Mouse (Mus musculus) myocyte (in vitro differentiated cells): ENCODE results near the gene Midn. TPM values are rescaled to one million over a fixed set of nuclear protein-coding genes. Genes with fewer than 3 reads are reported as not detected.

Experiments used
- H3K27me3 ChIP-seq: one replicate; pipeline ENCODE4 v1.6.1; 2011; ENCODE audit not compliant: control insufficient read depth, insufficient read depth, insufficient read length
- H3K36me3 ChIP-seq: one replicate; pipeline ENCODE4 v1.6.1; 2011; ENCODE audit not compliant: control insufficient read depth, insufficient read depth
- H3K4me2 ChIP-seq: one replicate; pipeline ENCODE4 v1.6.1; 2011; ENCODE audit warnings: low read depth, control low read depth
- H3K4me3 ChIP-seq: one replicate; pipeline ENCODE4 v1.5.1; 2011; ENCODE audit warnings: mild to moderate bottlenecking, control low read depth, moderate library complexity
- H3K79me2 ChIP-seq: one replicate; pipeline ENCODE4 v1.6.1; 2011; ENCODE audit not compliant: control insufficient read depth, insufficient read depth
- H3ac ChIP-seq: one replicate; pipeline ENCODE4 v1.6.1; 2011; ENCODE audit not compliant: control insufficient read depth, insufficient read length
- CEBPB ChIP-seq: IDR thresholded peaks from 2 replicates; pipeline ENCODE4 v1.6.1; 2011; ENCODE audit warnings: mild to moderate bottlenecking, moderate library complexity; ENCODE audit not compliant: poor library complexity, insufficient read depth, severe bottlenecking
- MAX ChIP-seq: IDR thresholded peaks from one replicate; pipeline ENCODE4 v1.6.1; 2011; ENCODE audit warnings: low read depth, mild to moderate bottlenecking, control low read depth
- MYOD1 ChIP-seq, 3 experiments: IDR thresholded peaks; one replicate each; pipeline ENCODE4 v1.6.1; 2011; ENCODE audit warnings: control low read depth in 2 of 3, low read depth in 2 of 3, mild to moderate bottlenecking in 2 of 3, moderate library complexity in 1 of 3; ENCODE audit not compliant: insufficient read length in 2 of 3, control insufficient read depth in 1 of 3
- POLR2AphosphoS2 ChIP-seq: IDR thresholded peaks from one replicate; pipeline ENCODE4 v1.6.1; 2011; ENCODE audit warnings: low read depth, control low read depth; ENCODE audit not compliant: insufficient read length
- REST ChIP-seq: IDR thresholded peaks from one replicate; pipeline ENCODE4 v1.6.1; 2011; ENCODE audit warnings: mild to moderate bottlenecking, control low read depth, moderate library complexity; ENCODE audit not compliant: insufficient read depth, insufficient read length
- SRF ChIP-seq: IDR thresholded peaks from one replicate; pipeline ENCODE4 v1.6.1; 2011; ENCODE audit warnings: low read depth; ENCODE audit not compliant: control insufficient read depth, insufficient read length
- TCF12 ChIP-seq: IDR thresholded peaks from one replicate; pipeline ENCODE4 v1.6.1; 2011; ENCODE audit warnings: mild to moderate bottlenecking, control low read depth; ENCODE audit not compliant: poor library complexity, insufficient read depth, severe bottlenecking
- TCF3 ChIP-seq: IDR thresholded peaks from one replicate; pipeline ENCODE4 v1.6.1; 2011; ENCODE audit warnings: low read depth, control low read depth; ENCODE audit not compliant: insufficient read length
- USF1 ChIP-seq: IDR thresholded peaks from one replicate; pipeline ENCODE4 v1.6.1; 2011; ENCODE audit warnings: low read depth, mild to moderate bottlenecking, control low read depth, moderate library complexity
- polyA plus RNA-seq: library from polyadenylated mRNA; unstranded; fragments of >200 nt; fragmentation: generic; extraction: Trizol; gene quantifications from one replicate; pipeline ENCODE4 v1.2.1, GENCODE M21; 2012; ENCODE audit warnings: missing spikeins

The Midn gene
- polyA plus RNA-seq, 1 experiment: 131 TPM

DNA sequence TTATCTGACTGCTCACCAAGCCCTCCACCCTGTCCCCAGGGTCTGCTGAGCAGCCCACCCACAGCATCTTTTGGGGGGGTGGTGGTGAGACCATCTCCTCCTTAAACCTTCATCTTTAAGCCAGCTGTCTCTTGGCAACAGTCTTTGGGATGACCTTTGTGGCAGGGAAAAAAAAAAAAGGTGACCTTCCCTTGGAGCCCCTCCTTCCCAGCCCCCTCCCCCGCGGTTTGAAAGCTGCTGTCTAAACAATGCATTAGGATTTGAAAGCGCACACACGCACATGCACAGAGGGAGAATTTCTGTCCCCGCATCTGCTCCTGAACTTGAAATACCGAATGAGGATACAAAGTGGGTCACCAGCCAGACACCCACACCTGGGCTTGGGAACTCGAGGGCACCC lies 56.0 kb downstream of the Midn start:
- Histone ChIP-seq H3K27me3 (no peaks in the 10 kb centered on the region), H3K4me3 (no peak overlapping the region), H3ac (no peak overlapping the region), H3K4me2 (no peak overlapping the region), H3K79me2 (no peaks in the 10 kb centered on the region), H3K36me3 (no peaks in the 10 kb centered on the region)
- TF ChIP-seq TCF12 (no peak), CEBPB (no peak), REST (no peak), SRF (no peak)

DNA sequence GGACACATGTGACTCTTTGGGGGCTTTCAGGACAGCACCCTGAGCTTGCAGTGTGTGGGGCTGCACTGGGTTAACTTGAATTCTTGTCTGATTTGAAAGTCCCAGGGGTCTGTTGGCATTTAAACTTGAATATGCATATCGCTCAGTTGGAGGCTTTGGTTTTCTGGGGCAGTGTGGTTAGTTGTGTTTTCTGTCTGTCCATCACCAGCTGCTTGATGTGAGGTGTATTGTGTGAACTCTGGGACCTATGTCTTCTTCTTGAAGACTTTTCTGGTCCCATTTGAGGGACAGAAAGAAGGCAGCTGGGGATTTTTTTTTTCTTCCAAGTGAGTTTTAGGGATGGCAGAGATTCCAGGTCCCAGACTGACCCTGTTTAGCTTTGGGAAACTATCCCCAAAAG lies 59.1 kb downstream of the Midn start:
- no peak overlapping the region for H3K4me3 ChIP-seq
- H3K79me2 ChIP-seq: no peaks in the 10 kb centered on the region
- no peak for TF ChIP-seq REST
- TF ChIP-seq SRF: no peak
- TF ChIP-seq CEBPB: no peak
- no peak for TF ChIP-seq MAX
- TF ChIP-seq POLR2AphosphoS2: no peak
- TF ChIP-seq TCF3: no peak
- TF ChIP-seq TCF12: no peak
- no peak overlapping the region for H3ac ChIP-seq
- no peak overlapping the region for H3K4me2 ChIP-seq
- H3K36me3 ChIP-seq: no peaks in the 10 kb centered on the region
- no peaks in the 10 kb centered on the region for H3K27me3 ChIP-seq

DNA sequence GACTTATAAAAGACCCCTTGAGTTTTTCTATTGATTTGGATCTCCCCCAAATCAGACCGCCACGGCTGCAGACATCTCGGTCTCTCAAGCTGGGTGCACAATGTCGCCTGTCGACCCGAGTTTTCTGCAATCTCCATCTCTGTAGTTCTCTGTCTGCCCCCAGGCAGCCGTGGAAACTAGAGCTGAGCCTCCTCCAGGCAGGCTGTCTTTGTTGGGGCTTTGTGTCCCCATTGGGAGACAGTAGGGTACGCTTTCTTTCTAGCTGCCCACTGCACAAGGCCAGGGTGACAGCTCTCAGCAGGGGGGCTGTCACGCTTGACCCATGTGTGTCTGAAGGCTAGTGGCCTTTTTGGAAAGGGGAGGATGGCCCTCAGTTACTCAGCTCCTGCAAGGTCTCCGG lies 59.6 kb downstream of the Midn start:
- no peak overlapping the region for H3K4me3 ChIP-seq
- H3K4me2 ChIP-seq: no peak overlapping the region
- no peaks in the 10 kb centered on the region for H3K36me3 ChIP-seq
- no peaks in the 10 kb centered on the region for H3K27me3 ChIP-seq
- no peak overlapping the region for H3ac ChIP-seq
- no peak for TF ChIP-seq USF1
- no peak for TF ChIP-seq TCF3
- TF ChIP-seq POLR2AphosphoS2: no peak
- no peak for TF ChIP-seq MYOD1 (IDR thresholded peaks at IDR 0.05; ENCODE audit: control insufficient read depth in 1 of 3, insufficient read length in 2 of 3, low read depth in 2 of 3)
- H3K79me2 ChIP-seq: no peaks in the 10 kb centered on the region

Other genes with a start within 250 kb of the Midn start
- 31.4 TPM for gene Med16, start 239.3 kb upstream of the Midn start, polyA plus RNA-seq
- not detected for gene Gm26602, start 237.4 kb upstream of the Midn start, polyA plus RNA-seq
- gene Kiss1r, start 231.3 kb upstream of the Midn start, polyA plus RNA-seq: 0.59 TPM
- gene R3hdm4, start 227.1 kb upstream of the Midn start, polyA plus RNA-seq: 69.0 TPM
- 1.2 TPM for gene Arid3a, start 221.2 kb upstream of the Midn start, polyA plus RNA-seq
- gene Wdr18, start 188.1 kb upstream of the Midn start, polyA plus RNA-seq: 35.1 TPM
- gene Grin3b, start 177.6 kb upstream of the Midn start, polyA plus RNA-seq: 0.73 TPM
- 152 TPM for gene Tmem259, start 163.9 kb upstream of the Midn start, polyA plus RNA-seq
- gene Cnn2, start 159.7 kb upstream of the Midn start, polyA plus RNA-seq: 109 TPM
- gene Abca7, start 151.8 kb upstream of the Midn start, polyA plus RNA-seq: 15.6 TPM
- gene Arhgap45, start 131.6 kb upstream of the Midn start, polyA plus RNA-seq: 0.53 TPM
- 209 TPM for gene Polr2e, start 108.5 kb upstream of the Midn start, polyA plus RNA-seq
- gene Gpx4, start 101.1 kb upstream of the Midn start, polyA plus RNA-seq: 1,278 TPM
- gene Sbno2, start 42.7 kb upstream of the Midn start, polyA plus RNA-seq: 44.6 TPM
- gene Stk11, start 32.5 kb upstream of the Midn start, polyA plus RNA-seq: 150 TPM
- 1,163 TPM for gene Atp5d, start 9.6 kb upstream of the Midn start, polyA plus RNA-seq
- 10.0 TPM for gene Cbarp, start 7.4 kb upstream of the Midn start, polyA plus RNA-seq
- 54.2 TPM for gene Cirbp, start 17.7 kb downstream of the Midn start, polyA plus RNA-seq
- gene 1600002K03Rik, start 24.7 kb downstream of the Midn start, polyA plus RNA-seq: 23.5 TPM
- 3.6 TPM for gene Efna2, start 31.2 kb downstream of the Midn start, polyA plus RNA-seq
- 30.7 TPM for gene Mum1, start 78.2 kb downstream of the Midn start, polyA plus RNA-seq
- 407 TPM for gene Ndufs7, start 100.8 kb downstream of the Midn start, polyA plus RNA-seq
- gene Gamt, start 112.7 kb downstream of the Midn start, polyA plus RNA-seq: 162 TPM
- 123 TPM for gene Dazap1, start 113.2 kb downstream of the Midn start, polyA plus RNA-seq
- gene Rps15, start 144.2 kb downstream of the Midn start, polyA plus RNA-seq: 4,761 TPM
- gene Apc2, start 147.7 kb downstream of the Midn start, polyA plus RNA-seq: 0.24 TPM
- 44.0 TPM for gene 2310011J03Rik, start 172.3 kb downstream of the Midn start, polyA plus RNA-seq
- gene Pcsk4, start 181.2 kb downstream of the Midn start, polyA plus RNA-seq: 2.1 TPM
- 25.7 TPM for gene Reep6, start 181.7 kb downstream of the Midn start, polyA plus RNA-seq
- gene Adamtsl5, start 200.1 kb downstream of the Midn start, polyA plus RNA-seq: 57.8 TPM
- gene Plk5, start 208.2 kb downstream of the Midn start, polyA plus RNA-seq: 0.05 TPM
- 29.6 TPM for gene Mex3d, start 239.4 kb downstream of the Midn start, polyA plus RNA-seq